Mouse (Mus musculus): Measurements from ENCODE around the gene Negr1.
"Not testable (repeated sequence)": the region's sequence is repeated elsewhere in the genome, so short reads cannot be mapped to it uniquely, and the experiment has no call there.

Gene Negr1

DNA sequence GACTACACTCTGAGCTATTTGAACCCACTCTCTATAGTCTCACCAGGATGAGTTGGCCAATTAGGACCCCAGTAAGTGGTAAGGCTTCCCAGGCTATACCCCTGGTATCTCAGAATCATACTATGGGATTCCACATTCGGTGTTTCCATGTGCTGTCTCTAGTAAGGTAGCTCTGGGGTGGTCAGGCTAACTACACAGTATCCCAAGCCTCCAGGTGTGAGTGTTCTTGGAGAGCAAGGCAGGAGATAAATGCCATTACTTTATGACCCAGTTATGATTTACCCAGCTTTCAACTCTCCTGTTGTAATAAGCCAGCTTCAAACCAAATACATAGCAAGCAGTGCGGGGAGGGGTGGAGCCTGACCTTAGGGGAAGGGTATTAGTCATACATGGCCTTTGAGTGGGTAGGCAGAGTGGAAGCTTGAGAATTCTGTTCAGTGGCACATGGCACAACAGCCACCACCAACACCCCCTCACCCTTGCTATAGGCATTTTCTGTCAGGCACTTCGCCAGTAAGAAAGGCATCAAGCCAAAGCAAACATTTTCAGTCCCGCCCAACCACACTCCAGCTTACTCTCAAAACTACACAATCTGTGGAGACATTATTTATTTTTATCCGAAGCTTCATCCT lies 437.7 kb downstream of the Negr1 start:
- no peak for DNase-seq (ENCODE audit: low spot score)

DNA sequence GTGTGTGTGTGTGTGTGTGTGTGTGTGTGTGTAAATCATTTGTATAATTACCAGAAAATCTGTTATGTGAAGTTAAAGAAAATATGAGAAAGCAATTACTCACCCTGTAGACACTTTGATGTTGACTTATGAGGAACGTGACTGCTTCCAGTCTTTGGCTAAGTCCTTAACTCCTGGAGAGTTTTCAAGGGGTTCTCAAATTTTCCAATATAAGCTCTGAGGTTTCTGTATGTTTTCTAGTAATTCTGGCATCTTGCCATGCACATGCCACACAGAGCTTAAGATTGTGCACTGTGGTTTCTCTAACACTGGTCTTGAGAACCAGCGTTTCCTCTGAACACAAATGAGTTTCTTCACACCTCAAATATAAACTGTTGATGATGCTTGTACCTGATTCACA lies 460.0 kb downstream of the Negr1 start:
- no peak for DNase-seq (ENCODE audit: low spot score)

DNA sequence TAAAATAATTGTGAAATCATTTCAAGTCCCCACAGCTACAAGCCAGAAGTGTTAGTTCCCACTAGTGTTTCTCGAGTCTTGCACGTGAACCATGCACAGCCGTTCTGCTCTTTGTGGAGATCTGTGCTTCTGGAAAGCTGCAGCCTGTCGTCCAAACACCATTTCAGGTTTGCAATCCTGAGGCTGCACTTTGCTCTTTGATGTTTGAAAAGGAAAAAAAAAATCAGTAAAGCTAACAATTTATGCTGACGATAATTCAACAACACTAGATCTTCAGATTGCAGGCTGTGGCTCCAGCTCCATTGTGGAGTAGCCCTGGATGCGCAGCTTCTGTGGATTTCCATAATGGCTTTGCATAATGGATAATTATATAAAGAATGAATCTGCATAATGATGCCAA lies 463.0 kb downstream of the Negr1 start:
- no peak for DNase-seq (ENCODE audit: low spot score)

DNA sequence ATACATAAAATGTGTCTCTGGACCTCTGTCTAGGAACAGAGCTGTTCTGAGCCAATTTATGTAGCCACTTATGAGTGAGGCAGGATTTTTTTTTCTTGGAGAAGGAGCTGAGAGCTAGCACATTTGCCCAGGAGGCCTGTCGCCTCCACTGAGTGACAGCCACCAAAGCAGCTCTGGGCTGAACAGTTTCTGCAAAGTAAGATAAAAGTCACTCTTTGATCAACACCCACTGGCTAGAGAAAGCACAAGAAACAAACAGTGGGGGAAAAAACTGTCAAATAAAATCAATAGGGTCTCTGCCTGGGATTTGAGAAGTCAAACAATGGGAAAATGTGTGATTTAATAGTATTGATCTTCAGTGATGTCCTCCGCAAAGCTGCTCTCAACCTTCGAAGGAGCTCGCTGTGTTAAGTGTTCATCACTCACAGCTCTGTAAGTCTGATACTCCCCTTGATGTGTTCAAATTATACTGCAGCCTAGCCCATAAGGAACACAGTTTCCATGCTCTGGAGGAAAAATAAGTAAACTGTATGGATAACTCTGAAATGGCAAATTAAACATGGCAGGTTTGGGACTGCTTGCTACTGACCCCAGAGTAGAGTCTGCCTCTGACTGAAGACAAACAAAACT lies 470.0 kb downstream of the Negr1 start:
- DNase-seq (ENCODE audit: low spot score), result no peak

DNA sequence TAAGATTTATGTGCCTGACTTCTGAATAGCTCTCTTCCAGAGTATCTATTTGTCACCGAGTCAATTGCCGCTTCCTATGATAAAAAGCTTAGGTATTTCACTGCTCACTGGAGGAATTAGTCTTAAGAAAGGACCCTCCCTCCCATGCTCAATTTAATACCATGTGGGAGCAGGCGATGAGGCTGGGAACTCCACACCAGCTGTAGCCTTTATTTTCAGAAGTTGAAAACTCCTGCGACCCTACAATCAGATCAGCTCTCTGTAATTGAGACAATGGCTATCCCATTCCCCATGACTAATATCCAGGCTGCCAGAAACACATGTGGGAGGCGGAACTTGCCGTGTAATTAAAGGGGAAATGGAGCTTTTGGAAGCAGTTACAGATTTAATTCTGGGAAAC lies 474.4 kb downstream of the Negr1 start:
- no peak for DNase-seq (ENCODE audit: low spot score)

DNA sequence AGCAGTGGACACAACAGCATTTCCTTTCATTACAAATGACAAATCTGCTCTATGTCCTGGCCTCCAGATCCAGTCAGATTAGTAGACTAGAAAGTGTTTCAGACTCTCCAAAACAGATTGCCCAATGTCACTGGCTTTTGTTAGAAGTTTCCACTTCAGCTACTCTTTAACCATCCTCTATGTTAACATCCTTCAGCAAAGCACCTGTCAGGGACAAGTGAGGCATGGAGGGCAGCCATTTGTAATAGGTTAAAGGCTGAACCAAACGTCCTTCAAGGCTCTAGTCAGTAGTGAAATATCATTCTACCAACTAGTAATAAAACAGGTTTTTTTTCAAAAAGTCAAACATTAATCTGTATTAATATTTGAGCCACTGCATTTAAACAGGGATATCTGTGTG lies 475.0 kb downstream of the Negr1 start:
- no peak for DNase-seq (ENCODE audit: low spot score)

DNA sequence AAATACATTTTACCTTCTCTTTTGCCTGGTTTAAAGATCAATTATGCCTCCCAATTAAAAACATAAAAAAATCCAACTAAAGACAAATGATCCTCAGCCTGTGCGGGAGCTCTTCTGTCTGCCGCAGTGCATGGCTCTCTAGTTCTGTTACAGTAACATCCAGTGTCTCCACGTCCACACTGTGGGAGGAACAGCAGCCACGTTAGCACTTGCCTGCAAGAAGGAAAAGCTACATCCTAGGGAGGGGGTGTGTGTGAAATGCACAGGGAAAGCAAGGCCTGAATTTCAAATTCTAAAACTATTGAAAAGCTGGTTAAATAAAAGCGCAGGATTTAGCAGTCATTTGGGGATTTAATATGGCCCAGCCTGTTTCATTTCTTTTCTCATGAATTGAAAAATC lies 479.0 kb downstream of the Negr1 start:
- DNase-seq (ENCODE audit: low spot score), result no peak

DNA sequence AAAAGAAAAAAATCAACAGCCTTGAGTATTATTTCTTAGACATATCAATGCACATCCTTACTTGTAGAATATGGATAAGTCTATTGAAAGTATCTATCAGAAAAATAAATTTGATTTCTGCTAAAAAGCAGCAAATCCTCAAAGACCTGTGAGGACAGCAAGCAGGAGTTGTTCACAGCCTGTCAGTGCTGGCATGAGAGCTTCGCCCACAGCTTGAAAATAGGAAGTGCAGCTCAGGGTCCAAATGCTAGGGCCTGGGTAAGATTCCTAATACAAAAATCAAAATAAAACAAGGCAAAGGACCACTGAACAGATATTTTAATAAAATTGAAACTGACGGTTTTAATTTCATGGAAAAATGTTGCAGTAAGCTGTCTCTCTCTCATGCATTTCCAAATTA lies 483.0 kb downstream of the Negr1 start:
- DNase-seq (ENCODE audit: low spot score), result no peak

DNA sequence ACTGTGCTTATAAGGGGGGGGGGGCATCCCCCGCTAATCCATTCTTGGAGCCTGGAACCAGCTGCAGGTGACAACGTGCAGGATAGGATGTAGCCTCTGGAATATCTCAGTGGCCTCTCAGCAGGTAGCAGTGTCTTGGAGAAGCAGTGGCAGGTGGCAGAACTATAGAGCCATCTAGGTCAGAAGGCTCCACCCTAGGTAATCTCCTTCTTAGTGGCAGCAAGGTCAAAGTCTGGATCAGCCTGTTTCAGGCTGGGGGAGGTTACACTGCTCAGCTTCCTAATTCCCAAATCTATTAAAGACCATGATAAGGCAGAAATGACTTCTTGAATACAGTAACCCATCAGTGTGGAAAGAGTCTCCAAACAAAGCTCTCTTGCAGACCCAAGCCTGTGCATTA lies 502.8 kb downstream of the Negr1 start:
- DNase-seq (ENCODE audit: low spot score), result not testable (repeated sequence)

DNA sequence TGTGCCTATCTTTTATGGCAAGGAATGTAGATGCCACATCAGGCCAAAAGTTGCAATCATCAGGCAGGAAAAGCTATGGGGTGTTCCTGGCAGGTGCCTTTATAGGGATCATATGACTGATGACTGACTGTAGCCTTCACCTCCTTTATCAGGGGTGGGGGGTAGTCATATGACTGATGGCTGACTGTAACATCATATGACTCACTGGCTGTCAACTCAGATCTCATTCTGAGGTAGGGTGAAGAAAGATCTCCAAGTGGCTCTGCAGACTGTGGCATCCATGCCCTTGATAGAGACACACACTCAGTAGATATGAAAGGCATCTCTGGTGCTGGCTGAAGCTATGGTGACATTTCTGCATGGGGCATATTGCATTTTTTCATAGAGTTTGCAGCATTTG lies 504.7 kb downstream of the Negr1 start:
- no peak for DNase-seq (ENCODE audit: low spot score)

DNA sequence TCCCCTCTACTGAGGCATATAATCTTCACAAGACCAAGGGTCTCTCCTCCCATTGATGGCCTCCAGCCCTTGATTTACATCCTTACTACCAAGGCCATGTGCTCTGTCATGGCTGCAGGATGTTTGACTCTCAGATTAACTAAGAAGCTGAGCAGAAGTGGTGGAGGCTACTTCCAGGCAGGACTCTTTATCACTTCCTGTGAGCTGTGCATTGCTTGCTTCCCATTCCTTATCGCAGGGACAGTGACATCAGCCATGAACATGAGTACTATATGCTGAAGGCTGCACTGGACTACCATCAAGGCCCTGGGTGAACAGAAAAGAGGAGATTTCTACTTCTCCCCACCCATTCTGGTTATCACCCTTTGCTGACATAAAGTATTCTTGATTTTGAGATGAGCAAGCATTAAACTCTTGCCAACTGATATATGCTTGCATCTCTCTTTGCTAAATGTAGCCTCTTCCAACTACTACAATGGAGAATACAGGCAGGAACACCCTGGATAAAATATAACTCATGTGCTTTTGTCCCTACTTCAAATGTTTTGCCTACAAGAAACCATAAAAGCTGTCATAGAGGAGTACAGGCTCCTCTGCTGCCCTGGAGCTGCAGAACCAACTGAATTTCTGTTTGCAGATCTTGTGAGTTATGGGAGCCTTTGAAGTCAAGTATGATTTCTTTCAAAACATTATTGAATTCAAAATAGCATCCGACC lies 517.8 kb downstream of the Negr1 start:
- no peak for DNase-seq (ENCODE audit: low spot score)

DNA sequence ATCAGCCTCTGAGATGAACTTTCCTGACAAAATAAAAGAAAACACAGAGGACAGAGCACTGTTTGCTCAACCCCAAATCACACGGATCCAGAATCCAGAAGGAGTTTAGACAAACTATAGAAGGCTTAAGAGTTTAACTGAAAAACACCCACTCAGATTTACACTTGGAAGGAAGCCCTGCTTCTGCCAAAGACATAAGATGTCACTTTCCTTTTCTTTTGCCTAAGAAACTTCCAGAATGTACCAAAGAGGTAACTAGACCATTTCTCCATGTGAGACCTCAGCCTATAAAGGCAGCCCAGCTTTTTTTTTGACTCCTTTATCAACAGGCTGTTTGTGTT lies 518.3 kb downstream of the Negr1 start:
- DNase-seq (ENCODE audit: low spot score), result no peak

DNA sequence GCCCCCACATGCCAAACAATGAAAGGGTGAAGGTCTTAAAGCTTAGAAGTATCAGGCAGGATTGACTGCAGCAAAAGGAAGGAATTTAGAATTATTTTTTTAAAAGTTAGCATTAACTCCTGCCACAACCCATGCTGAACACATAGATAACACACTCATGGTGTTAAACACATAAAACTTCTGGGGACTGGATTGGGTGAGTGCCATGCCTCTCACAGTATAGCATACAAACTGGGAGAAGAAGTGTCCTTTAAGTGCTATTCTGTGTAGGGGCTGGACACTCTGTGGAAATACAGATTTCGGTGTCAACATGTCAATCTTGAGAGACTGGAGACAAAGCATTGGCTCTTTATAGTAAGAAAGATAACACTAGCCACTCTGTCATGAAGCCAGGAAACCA lies 519.0 kb downstream of the Negr1 start:
- DNase-seq (ENCODE audit: low spot score), result no peak

DNA sequence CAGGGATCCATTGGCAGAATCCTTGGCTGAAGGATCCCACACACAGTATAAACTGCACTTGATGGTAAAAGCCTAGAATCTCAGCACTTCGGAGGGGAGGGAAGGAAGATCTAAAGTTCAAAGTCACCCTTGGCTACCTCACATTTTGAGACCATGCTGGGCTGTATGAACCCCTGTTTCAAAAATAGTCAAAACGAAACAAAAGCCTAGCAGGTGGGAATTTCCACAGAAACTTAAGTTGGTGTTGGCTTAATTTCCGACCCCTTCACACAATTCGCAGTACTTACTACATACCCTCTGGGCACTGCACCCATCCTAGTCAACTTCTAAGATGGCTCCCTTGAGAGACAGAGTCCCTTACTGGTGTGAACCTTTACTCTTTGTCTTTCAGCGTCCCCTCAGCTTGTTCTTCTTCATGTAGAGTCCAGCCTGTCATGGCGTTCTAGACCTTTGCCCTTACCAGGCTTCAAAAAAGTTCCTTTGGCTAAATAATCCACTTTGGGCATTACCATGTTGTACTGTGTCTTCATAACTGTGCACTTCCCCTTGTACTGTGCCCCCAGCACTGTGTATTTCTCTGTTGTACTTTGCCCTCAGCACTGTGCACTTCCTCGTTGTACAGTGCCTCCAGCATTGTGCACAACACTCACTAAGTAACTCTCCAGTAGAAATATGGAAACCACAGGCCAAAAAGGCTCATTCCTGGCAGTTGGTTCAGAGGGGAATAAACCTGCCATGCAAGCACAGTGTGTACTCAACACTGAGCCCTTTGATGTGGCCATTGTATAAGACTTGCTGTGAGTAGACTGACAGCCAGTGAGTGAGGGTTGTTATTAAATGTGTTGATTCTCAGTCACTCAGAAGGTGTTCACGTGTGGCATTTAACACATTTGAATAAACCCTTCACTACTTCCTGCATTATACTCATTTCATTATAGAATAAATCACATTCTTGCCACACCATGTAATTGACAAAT lies 521.5 kb downstream of the Negr1 start:
- no peak for DNase-seq (ENCODE audit: low spot score)

DNA sequence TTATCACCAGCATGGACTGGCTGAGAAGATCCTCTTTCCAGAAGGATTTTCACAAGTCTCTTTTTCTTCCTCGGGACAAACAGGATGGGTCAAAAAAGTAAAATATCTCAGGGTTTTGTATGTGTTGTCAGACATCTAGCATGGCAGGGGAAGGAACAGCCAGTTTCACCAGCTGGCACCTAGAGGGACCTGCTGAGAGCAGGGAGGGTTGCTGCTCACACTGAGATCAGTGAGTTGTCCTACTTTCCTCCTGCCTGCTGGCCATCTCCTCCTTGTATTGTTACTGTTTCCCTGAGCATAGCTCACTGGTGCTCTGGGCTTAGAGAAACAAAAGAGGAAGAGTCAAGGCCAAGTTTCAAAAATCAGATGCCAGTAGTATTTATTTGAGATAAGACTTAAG lies 523.6 kb downstream of the Negr1 start:
- no peak for DNase-seq (ENCODE audit: low spot score)

DNA sequence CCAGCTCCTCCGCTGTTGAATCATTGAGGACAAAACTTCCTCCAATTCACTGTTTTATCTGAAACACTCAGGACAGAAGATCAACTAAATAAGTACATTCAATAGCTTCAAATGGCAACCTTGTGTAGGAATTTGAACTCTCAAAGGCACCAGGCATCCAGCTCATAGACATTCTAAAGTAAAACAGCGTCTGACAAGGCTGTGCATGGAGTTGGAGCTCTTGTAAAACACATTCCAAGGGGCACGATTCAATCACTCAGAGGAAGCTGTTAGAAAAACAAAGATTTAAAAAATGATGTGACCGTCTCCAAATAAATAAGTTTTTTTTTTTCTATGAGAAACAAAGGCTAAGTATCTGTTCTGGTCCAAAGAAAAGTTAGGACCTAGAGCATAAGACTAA lies 528.5 kb downstream of the Negr1 start:
- no peak for DNase-seq (ENCODE audit: low spot score)

DNA sequence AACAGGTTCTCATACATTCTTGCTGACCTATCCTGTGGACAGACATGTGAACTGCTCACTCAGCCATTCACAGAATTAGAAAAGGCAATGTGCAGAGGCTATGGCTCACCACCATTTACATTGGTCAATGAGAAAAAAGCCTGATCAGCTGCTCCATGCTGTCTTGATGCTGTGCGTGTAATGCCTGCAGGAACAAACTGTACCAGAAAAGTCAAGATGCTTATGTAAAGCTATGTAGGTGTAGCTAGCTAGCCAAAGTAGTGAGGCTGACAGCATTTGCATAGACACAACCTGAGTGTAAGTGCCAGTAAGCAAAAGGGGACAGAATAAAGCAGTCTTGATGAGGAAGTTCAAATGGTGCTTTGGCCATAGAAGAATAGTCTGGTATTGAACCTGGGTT lies 534.7 kb downstream of the Negr1 start:
- DNase-seq (ENCODE audit: low spot score), result no peak

DNA sequence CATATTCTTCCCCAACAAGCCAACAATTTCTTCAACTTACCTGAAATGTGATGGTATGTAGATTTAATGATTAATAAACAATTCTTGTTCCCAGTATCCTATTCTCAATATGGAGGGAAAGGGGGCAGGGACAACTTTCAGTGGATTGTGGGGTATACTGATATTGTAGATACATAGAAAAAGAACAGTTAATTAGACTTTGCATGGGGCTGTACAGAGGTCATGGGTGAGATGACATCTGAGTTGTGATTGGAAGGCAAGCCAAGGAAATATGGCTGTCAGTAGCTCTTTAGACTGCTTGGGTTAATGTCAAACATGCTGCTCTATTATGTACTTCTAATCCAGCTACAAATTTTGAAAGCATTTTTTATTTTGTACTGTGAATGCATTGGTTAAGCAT lies 535.9 kb downstream of the Negr1 start:
- no peak for DNase-seq (ENCODE audit: low spot score)

DNA sequence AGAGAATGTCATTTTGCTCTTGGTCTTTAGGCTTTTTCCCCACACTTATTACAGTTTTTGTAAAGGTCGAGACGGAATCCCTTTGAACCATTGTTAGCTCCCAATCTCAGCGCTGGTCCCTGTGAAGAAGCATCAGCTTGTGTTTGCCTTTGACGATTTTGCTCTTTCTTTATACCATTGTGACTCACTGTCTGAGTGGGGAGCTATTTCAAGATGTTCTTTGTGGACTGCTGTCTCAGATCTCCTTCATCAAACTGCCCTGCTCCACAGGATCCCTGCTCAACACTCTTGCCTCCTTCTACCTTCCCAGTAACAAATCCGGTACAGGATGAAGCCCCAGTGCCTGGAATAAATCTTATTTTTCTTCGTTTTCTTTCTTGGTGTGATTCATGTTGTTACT lies 536.8 kb downstream of the Negr1 start:
- DNase-seq (ENCODE audit: low spot score), result no peak

DNA sequence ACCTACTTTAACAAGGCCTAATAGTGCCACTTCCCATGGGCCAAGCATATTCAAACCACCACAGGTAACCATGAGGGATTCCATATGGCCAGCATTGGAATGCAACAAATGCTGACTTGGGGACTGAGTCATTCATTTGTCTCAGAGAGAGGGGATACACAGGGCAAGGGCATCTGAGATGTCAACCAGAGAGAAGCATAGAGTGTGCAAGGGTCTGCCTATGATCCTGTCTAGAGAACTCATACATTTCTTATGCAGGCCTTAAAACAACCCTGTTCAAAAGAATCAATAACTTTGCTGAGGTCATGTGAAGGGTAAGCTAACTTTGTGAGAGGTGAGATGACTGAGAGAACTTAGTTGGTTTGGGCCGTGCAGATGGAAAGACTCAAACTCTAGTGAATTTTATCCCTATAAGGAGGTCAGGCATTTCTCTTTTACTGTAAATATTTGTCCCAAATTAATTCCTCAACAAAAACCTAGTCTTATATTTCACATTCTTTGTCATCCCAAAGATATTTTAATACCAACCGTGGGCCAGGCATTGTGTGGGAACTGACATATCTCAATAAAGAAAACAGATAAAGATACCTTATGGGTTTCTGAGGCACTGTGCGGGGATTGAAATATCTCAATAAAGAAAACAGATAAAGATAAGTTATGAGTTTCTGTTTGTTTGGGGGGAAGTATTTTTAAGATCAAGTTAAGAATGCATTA lies 543.4 kb downstream of the Negr1 start:
- DNase-seq (ENCODE audit: low spot score), result no peak

DNA sequence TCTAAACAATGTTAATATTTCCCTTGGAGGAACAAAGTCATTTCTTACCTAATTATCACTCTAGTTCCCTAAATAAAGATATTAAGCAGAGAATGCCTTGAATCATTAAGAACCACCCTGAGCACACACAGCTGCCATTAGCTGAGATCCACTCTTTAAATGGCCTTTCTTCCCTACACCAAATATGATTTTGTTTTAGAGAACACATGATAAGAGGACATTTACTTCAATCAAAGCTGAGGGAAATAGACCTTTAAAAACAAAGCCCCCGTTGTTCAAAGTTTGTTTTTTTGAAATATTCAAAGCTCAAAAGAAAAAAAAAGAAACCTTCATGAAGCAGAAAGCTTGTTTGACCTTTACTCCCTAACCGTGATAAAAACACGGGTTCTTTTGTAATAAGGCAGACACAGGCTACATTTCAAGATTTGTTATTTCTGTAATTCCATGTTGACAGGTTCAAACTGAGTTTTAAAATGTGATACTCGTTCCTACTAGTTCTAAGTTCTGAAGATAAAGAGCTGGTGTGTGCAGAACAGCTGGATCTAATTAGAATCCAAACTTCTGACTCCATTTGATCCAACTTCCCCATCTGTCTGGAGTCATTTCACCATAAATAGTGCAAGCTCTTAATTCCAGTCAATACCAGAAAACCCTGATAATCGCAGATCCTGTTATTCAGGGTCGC lies 544.1 kb downstream of the Negr1 start:
- DNase-seq (ENCODE audit: low spot score), result no peak

All from urinary bladder, postnatal 25 days (tissue).